Mouse (Mus musculus) CH12F3 (cell line): Measurements from ENCODE around the gene Sytl4.

Source experiments
- in situ Hi-C: fragments of 300-500 bp; cut with MboI; formaldehyde crosslinking; loops from 2 replicates; pipeline ENCODE4 v1.14.3; 2020; ENCODE audit warnings: low sequenced_read_pairs

The Sytl4 gene

DNA sequence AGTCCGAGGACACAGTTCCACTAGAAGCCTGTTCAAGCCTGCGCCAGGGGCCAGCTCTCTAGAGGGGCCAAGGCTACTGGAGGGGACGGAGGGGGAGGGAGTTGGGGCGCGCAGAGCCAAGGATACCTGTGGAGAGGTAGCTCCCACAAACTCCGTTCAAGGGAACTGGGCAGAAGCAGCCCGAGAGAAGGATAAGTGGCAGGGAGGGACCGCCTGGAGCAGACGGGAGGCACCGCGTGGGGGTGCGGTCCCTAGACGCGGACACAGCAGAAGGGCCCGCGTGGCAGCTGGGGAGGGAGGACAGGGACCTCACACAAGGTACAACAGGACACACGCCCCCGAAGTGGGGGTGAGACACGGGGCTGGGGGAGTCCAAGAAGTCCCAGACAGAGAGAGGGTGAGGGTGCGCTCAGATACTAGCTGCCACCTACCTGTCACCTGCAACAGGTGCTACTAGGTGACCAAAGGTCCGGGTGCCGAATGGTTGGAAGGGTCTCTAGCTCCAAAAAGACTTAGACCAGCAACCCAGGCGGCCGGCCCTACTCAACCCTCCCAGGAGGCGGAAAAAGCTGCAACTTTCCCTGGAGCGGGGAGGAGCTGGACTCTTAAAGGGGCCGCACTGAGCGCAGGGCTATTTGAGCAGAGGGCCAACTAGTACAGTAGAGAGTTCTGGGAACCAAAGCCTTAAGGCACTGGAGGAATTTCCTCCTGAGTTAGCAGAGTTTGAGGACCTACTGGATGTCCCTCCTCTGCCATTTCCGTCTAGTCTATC is at the start of gene Sytl4:
Sytl4 (minus strand) TSS at position 582 of the 772 bp plus-strand sequence.
- in situ Hi-C loops: no loop called here

DNA sequence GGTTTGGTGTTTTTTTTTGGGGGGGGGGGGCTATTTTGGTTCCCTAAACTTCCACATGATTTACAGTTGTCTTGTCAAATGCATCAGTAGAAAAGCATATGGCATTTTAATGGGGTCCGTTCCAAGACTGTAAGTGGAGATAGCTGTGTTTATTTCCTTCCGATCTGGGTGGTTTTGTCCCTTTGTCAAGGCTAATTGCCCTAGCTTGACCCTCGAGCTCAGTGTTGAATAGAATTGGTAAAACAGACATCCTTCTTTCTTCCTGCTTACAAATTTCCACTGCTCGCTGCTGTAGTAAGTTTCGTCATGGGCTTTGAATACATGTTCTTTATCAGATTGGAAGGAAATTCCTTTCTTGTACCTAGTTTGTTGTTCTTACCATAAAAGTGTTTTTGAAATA is 39.1 kb upstream of the Sytl4 start:
- in situ Hi-C loops: no loop called here

DNA sequence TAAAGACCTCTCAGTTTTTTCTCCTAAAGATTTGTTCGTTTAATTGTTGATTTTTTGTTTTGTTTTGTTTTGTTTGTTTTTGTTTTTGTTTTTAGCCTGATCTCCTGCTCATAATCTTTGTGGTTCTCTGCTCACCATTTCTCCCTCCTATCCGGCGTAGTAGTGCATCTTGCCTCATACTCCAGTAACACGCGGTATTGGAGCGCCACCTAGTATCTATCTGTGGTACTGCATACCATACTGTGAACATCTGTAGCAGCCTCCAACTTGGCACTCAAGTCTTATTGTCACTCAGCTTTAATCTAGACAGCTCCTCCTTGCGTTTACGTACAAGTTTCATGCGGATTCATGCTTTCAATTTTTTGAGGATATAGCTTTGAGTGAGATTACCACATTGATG is 37.4 kb upstream of the Sytl4 start:
- in situ Hi-C loops: no loop called here

DNA sequence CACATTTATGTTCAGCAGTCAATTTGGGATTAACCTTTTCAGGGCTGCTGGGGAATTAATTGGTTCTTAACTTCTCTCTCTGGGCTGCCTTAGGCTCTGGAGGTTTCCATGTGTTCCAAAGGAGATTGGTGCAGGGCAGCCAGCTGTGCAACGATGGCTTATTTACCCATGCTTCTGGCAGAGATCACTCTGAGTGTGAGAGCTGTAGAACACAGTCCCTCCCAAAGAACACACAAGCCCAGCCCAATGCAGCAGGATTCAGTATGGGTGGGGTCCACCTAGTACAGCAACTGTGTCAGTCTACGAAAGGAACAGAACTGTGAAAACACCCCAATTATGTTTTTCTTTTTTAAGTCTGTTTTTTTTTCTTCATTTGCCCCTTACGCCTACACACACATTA is 14.3 kb upstream of the Sytl4 start:
- in situ Hi-C loops: no loop called here

DNA sequence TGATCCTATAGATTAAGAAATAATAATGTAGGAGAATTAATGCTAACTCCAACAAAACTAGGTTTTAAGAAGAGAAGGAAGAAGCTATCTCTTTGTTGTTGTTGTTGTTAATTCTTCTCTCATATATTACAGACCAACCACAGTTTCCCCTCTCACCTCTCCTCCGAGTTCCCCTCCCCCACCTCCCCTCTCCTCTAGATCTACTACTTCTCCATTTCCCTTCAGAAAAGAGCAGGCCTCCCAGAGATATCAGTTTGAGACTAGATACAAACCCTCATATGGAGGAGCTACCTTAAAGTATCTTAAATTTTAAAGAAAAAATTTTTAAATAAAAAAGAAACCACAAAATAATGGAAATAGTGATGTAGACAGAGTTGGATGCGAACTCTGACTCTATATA is 17.0 kb downstream of the Sytl4 start:
- in situ Hi-C loops: no loop called here

DNA sequence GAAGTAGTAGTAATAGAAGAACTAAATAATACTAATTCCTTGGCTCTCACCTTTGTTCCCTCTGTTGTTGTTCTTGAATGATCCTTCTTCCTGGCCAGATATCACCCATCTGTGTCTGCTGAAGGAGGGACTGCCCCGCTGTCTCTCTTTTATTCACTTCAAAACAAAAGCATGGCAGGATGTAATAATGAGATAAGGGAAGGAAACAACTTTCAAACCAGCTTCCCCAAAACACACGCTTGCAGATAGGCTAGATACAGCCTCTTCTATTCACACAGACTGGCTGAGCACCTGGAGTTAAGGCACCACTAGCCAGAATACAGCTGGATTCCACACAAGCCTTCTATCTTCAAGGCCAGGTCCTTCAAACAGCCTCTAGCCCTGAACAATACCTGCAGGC is 21.0 kb downstream of the Sytl4 start:
- in situ Hi-C loops: no loop called here

DNA sequence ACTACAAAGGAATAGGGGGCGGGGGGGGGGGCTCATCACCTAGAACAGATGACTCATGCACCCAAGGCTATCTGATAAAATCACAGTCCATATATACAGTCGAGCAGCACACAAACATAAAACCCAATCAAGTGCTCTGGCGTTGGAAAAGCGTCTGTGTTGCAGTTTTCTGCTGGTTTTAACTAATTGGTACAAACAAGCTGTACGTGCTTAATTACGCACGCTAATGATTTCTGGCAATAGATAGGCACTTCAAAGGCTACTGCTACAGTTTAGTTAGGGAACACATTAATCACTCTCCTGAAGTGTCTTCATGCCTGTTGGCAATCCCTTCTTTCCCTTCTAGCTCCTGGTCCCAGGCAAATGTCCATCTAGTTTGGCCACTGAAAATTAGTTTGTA is 27.0 kb downstream of the Sytl4 start:
- in situ Hi-C loops: no loop called here

DNA sequence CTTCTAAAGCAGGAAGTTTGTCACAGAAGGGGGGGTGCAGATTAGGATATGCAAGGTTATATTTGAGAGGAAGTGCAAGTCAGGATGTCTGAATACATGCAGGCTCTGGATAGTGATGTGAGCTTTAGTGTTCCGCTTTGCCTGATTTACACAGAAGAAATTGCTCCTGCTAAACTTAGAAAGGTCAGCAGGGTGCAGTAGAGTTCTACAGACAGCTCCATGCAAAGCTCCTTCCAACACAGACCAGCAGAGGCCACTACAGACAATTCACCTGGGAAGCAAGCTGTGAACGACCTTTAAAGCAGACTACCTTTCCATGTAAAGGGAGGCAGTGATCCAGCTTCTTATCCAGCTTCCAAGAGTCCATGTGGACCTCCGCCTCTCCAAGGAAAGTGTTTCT is 34.2 kb downstream of the Sytl4 start:
- in situ Hi-C loops: loop anchor here (25.0 kb wide), 1 partner anchor 90 kb away; no protein-coding TSS in a partner anchor

DNA sequence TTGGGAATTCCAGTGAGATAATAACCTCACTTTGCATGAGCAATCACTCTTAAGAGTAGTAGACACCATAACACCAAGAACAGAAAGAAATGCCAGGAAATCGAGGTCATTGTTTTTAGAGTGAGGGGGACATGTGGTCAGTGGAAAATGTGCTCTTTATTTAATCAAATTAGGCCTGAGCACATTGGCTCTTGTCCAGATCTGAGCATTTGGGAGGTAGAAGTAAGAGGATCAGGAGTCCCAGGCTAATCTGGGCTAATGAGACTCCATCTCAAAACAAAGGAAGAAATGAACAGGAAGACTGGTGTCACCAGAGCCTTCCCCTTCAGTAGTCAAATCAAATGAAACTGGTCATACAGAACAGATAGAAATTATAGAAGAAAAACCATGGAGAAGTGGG is 42.1 kb downstream of the Sytl4 start:
- in situ Hi-C loops: loop anchor here (25.0 kb wide), 1 partner anchor 98 kb away; no protein-coding TSS in a partner anchor

DNA sequence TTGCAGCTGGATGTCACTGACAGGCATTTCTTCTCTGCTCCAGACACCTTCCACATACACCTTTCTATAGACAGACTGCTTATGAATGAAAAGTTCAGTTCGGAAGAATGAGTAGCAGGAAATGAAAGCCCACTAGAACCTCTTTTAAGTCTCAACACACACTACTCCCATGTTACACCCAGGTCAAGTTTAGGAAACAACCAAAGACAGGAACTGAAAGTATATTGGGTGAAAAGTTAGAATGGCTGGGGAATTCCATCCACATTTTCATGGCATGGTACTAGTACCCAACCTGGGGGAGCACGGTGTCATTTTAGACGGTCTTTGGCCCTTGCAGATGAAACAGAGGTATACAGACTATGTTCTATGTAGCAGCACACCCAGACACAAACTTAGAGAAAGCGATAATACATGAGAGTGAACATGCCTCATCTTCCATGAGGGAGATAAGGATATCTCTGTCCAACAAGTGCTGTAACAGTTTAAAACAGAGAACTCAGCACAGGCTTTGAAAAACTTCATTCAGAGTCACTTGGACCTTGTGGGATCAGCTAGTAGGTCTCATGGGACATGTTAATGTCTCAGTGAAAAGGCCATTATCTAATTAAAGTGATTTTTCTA is 44.9 kb downstream of the Sytl4 start:
- in situ Hi-C loops: loop anchor here (25.0 kb wide), 1 partner anchor 101 kb away; no protein-coding TSS in a partner anchor

DNA sequence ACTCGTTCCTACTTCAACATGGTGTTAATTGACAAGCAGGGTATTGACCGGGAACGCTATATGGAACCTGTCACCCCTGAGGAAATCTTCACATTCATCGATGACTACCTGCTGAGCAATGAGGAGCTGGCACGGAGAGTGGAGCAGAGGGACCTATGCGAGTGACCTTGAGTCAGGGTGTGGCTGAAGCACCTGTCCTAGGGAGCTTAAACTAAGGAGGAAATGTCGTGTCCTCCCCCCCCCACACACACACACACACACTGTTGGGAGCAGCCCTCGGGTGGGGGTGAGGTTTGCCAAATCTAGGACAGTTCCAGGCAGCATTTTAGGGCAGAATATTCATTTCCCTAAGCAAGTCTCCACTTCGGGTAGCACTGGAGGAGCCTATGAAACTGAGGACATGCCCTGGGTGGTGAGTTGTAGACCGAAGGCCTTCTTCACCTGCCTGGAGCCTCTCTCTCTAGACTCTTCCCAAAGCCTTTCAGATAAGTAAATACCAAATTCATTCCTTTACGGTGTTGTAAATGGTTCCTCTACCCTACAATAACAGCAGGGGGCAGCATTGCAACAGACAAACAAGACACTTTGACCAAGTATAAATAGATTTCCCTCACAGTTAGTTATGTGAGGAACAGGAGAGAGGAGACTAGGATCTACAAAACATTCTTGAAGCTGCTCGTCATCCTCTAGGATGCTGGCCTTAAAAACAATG is 50.2 kb downstream of the Sytl4 start:
- in situ Hi-C loops: loop anchor here (25.0 kb wide), 1 partner anchor 106 kb away; no protein-coding TSS in a partner anchor

DNA sequence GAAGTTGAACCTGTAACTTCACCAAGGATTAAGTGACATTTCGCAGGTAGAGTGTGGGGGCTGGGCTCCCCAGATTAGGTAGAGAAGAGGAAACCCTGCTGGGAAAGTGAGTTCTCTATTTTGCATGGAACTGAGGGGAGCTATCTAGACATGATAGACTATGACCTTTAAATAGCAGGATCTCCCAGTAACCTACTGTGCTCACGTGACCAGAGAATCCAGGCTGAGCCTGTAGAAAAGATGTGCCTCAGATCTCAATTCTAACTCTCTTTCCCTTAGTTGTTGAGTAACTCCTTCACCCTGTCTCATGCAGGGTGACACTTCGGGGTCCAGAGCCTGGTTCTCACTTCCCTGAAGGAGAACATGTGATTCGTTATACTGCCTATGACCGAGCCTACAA is 54.9 kb downstream of the Sytl4 start:
- in situ Hi-C loops: loop anchor here (25.0 kb wide), 1 partner anchor 111 kb away; no protein-coding TSS in a partner anchor

DNA sequence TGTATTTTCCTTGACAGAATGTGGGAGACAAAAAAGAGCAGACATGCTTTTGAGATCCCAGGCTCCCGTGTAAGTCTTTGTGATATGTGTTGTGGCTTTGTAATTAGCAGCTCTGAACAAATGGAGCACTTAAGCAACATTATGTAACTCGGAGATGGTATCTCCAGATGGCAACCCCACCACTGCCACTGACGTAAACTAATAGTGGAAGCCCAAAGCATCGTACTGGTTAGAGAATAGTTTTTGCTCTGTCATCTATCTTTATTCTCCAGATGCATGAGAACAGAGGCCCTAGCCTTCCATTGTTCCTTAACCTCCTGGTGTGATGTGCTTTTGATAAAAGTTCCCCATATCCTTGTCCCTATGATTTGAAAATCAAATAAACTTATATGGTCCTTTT is 60.4 kb downstream of the Sytl4 start:
- in situ Hi-C loops: no loop called here

DNA sequence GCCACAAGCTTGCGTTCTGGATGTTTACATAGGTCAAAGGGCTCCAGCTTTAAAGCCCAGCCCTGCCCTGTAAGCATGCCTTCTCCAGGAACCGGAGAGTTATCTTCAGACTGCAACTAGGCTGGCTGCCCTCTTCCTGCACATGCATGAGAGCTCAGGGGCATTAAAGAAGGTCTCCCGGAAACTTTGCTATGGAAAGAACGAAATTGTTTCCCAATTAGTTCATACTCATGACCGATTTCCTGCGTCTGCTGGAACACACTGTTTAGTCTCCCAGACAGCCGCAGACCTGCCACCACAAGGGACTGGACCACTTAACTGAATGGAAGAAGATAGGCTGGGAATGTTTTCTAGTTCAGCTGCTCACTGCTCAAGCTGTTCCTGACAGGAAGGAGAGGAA is 67.4 kb downstream of the Sytl4 start:
- in situ Hi-C loops: no loop called here

DNA sequence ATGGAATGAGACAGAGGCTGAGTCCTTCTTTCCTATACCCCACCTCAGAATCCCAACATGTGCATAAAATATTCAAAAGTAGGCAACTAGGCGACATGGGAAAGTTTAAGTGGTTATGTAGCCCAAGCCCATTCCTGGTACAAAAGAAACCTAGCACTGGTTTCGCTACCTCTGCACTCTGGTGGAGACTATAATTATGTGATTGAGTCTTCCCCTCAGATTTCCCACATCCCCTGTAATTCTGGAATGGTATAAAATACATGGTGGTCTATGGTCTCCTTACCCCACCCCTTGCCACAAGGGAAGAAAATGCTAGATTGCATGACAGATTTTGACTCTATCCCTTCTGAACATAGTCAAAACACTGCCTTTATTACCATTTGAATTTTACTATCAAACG is 68.6 kb downstream of the Sytl4 start:
- in situ Hi-C loops: no loop called here

DNA sequence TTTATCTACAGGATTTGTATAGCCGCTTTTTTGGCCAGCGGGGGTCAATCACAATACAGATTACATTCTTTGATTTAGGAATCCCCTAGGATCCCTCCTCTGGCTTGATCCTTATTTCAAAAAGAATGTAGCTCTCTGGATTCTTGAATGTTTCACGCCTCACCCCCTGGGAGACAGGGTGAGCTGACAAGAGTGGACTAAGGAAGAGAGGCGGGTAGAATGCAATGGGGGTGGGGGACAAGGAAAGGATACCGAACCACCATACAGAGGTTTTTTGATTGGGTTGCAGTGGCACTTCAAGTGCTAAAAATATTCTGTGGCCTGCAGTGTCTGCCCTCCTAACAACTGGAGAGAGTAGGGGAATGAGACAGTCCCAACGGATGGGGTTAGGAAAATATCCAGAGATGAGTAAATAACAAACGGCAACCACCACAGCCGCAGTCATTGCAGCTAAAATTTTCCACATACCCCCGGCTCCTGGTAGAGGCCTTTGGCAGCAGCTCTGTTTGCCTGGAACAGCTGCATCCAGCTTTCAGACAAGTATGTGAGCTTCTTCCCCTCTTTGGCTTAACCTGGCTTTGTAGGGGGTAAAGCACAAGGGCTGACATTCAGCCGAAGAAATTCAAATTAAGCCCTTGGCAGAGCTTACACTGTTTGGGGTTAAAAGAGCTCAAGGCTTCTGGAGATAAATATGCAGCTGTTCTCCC is 70.1 kb downstream of the Sytl4 start:
- in situ Hi-C loops: no loop called here

DNA sequence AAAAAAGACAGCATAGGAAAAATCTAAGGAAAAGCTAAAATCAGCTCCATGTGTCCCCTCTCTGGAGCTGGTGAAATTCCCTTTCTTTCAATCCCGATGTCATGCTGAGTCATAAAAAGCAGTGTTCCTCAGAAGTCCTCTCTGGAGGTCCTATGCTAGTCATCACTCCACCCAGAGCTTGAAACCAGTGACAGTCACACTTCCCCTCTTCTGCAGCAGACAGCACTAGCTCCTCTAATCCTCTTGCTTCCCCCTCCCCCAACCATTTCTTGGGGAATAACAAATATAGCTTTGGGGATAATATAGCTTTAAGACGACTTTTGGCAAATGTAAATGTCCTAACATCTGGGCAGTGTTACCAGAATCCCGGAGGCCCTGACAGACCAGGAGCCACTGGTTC is 73.4 kb downstream of the Sytl4 start, which contains the start of gene Srpx2:
Srpx2 (plus strand) TSS at position 166 of the 400 bp plus-strand sequence.
- in situ Hi-C loops: no loop called here

DNA sequence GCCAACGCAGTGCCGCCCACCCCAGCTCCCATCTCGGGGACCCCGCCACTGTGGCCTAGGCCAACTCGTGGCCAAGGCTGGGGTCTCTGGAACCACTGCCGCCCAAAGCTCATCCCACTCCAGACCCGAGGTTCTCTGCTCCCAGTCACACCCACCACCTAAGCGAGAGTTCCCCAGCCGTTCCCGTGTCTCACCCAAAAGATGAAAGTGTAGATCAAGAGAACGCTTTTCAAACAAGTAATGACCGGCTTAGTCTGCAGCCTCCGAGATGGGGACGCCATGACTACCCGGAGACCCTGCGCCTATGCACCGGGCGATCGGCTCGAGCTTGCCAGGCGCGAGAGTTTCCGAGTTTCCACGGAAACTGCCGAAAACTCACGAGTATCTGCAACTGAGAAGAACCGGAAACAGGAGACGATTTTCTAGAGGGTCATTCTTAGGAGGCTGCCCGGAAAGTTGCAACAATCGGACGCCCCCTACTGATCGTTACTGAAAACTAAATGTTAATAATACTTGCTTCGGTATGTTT is 83.5 kb downstream of the Sytl4 start, which contains the start of gene Tspan6:
Tspan6 (minus strand) TSS at position 416 of the 529 bp plus-strand sequence.
- in situ Hi-C loops: no loop called here

DNA sequence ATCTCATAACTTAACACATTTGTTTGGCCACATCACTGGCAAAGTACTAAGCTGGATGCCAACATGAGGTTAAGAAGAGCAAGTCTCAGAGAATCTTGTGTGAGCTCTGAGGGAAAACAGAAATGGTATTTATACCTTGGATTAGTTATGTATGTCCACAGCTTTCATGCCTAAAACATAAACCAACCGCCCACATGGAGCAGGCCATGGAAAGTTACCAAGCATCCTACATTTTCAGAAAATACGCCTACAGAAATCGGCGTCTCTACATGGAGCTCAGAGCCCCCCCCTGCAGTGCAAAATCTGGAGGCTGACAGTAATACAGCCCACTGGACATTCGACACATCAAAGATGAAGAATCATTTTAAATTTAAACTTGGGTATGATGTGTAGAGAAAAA is 93.5 kb downstream of the Sytl4 start:
- in situ Hi-C loops: no loop called here

DNA sequence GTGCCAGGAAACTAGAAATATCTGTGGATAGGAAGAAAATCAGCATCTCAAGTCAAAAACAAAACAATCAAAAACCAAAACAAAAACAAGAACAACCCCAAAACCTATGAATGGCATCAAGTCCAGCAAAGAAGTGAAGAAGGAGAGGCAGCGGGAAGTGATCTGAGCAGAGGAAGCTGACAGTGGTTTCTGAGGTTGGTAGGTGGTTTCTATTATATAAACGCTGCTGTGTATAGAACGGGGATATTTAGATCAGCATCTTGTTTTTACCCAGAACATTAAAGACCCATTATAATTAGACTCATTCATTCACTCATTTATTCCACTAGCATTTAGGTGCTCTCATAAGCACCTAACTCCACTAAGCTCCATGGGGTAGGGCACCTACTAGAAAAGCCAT is 94.3 kb downstream of the Sytl4 start:
- in situ Hi-C loops: no loop called here
